Mouse (Mus musculus): ENCODE results near the gene H2-K1. TPM values are rescaled to one million over a fixed set of nuclear protein-coding genes. Genes with fewer than 3 reads are reported as not detected.
"Not testable (repeated sequence)": the region's sequence is repeated elsewhere in the genome, so short reads cannot be mapped to it uniquely, and the experiment has no call there.

The H2-K1 gene
- total RNA-seq, 2 experiments from 2014 or later: 54.8 to 56.2 TPM

GRCm38 (mm10) chr17:34027656-34028223 lies 27.6 kb upstream of the H2-K1 start, which contains the start of gene H2-Ke6:
Gene H2-Ke6 (minus strand): TSS chr17:34028060.
- peak; percentile 94 for DNase-seq
- intact Hi-C loops (cut with DNase I): no loop called here

DNA sequence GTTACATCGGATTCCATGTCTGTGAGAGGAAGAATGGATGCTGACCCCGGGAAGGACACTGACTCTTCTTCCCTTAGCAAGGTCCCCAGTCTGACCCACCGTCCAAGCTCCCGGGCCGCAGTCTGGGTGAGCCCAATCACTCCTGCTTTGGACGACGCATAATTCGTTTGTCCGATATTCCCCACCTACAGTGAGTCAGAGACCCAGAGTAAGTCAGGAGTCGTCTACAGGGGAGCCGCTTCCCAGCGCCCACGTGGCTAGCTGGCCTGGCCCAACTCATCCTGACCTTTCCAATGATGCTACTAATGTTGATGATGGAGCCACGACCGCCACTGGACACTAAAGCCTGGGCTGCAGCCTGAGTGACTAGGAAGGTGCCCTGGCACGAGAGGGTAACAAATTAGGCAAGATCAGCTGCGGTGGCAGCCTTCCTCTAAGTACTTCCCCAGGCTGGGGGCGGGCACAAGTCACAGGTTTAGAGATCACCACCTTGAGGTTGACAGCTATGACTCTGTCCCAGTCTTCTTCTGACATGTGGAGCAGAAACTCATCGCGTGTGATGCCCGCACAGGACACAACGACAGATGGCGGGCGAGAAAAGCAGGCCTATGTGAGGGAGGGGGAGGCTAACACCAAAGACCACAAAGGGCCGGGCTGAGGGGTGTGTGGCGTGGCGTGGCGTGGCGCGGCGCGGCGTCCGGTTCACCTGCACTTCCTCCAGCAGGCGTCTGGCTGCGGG lies 26.9 kb upstream of the H2-K1 start:
- DNase-seq: peak in 1 of 2 experiments; percentile 36
- intact Hi-C loops (cut with DNase I): no loop called here

DNA sequence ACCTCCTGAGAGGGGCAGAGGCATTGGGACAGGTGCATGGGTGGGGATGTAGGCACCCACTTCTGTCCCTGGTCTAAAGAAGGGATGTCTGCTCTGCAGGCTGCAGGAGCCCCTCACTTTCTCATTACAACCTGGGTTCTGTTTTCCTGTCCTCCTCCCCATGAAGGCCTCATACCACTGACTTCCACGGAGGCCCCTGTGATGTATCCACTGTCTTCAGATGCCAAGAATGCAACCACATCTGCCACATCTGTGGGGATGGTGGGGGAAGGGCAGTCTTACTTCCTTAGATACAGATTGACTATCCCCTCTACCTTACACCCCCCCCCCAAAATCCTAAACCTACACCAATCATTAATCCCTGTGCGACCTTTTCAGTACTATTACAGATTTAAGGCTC lies 26.1 kb upstream of the H2-K1 start:
- no peak for DNase-seq
- intact Hi-C loops (cut with DNase I): no loop called here

DNA sequence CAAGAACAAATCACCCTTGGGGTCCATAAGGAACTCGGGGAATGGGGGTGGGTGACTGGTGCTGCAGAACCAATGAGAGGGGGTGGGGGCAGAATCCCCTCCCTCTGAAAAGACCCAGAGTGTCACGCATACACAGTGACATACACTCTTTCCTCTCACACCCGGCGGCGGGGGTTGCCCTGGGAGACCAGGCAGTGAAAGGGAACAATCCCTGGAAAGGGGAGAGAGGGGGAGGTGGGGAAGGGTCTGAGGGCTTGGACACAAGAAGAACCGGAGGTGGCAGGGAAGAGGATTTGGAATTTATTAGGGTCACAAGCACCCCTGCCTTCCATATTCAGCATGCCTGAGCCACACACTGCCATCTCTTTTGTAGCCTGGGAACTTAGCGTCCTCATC lies 25.6 kb upstream of the H2-K1 start:
- intact Hi-C loops (cut with DNase I): no loop called here
- no peak for DNase-seq

DNA sequence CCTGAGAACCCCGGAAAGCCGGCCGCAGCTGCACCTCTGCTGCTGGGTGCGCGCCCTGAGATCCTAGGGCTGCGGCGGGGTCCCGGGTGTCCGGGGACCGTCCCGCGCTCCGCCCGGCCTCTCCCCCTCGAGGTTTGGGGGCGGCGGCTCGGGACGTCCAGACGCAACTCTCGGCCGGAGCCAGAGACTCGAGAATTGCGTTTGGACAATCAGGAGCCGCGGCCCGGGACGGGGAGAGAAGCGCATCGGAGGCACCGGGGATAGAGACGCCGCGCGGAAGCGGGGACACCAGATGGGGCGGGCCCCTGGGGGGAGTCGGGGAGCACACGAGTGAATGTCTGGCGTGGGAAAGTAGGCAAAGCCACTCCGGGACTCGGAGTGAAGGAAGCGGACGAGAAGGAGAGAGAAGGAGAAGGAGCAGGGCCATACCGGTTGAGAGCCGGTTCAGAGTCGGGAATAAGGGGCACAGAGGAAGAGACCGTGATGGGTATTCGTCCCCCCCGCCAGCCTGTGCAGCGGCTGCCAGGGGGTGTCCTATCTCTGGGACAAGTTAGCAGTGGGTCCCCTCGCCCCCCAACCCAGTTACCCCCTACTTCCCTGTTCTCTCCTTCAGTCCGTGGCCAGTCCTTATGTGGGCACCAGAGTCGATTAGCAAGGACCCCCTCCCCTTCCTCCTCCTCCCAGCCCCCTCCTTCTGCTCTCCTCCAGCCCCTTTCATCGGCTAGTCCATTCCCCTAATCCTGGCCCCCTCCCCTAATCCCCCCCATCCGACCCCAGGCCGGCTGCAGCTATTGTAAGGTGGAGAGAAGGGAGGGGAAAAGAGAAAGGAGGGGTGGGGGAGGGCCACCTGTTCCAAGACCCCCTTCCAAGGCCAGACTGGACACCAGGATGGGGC lies 25.0 kb upstream of the H2-K1 start:
- DNase-seq: no peak
- intact Hi-C loops (cut with DNase I): no loop called here

GRCm38 (mm10) chr17:34024317-34024821 lies 24.2 kb upstream of the H2-K1 start, which contains the start of gene Ring1:
Gene Ring1 (minus strand): TSS chr17:34024680.
- intact Hi-C loops (cut with DNase I): no loop called here
- peak; percentile 91 to 92 for DNase-seq

DNA sequence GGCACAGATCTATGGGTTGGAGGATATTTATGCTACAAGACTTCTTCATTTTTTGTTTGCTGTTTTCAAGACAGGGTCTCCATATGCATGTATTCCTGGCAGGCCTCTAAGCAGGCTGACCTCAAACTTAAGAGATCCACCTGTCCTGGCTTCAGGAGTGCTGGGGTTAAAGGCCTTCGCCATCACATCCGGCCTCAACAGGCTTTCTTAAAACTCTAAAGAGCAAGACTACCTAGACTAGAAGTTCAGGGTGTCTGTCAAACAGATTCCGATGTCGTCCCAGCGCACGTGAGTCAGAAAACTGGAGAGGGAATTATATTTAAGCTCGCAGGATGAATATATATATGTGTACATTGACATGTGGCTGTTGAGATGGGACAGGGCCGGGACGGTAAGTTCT lies 23.5 kb upstream of the H2-K1 start:
- intact Hi-C loops (cut with DNase I): no loop called here
- DNase-seq: no peak

GRCm38 (mm10) chr17:34022987-34023386 lies 22.8 kb upstream of the H2-K1 start:
- intact Hi-C loops (cut with DNase I): no loop called here
- no peak for DNase-seq

DNA sequence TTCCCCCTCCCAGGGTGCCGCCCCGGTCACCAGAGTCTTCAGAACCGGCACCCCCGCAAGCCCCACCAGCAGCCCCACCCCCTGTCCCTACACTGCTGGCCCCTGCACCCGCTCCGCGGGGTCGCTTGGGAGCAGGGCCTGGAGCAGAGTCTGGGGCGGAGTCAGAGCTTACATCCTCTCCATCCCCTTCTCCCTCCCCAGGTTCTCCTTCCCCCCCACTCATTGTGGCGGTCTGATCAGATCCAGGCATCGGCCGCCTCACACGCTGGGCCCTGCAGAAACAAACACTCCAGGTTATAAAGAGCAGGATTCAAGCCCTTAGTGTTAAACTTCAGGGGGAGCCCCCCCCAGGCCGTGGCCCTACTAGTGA lies 22.3 kb upstream of the H2-K1 start:
- no peak for DNase-seq
- intact Hi-C loops (cut with DNase I): no loop called here

- intact Hi-C loops (cut with DNase I): no loop called here
- no peak for DNase-seq
These were observed 21.6 kb upstream of the H2-K1 start for GRCm38 (mm10) chr17:34021539-34022413.

- DNase-seq: no peak
- intact Hi-C loops (cut with DNase I): loop anchor here (1.0 kb wide), 1 partner anchor 1258 kb away; no protein-coding TSS in a partner anchor
These were observed 13.3 kb upstream of the H2-K1 start for GRCm38 (mm10) chr17:34013436-34013835.

DNA sequence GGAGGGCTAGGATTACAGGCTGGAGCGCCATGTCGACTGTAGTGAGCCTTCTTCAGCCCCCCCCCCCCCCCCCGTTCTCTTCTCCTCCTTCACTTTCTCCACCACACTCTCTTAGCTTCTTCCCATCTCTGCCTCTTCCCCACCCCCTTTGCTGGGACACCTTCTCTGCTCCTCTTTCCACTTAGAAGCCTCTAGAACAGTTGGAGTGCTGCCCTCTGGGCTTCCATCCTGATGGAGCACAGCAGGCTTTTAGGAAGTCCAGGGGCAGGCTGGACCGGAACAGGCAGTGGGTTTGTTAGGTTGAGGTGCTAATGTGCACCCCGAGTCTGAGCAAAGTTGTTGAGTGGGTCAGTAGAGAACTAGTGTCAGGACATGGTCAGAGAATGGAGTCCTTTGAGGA lies 10.0 kb upstream of the H2-K1 start:
- intact Hi-C loops (cut with DNase I): no loop called here
- no peak for DNase-seq

GRCm38 (mm10) chr17:34006570-34006969 lies 6.4 kb upstream of the H2-K1 start:
- intact Hi-C loops (cut with DNase I): no loop called here
- no peak for DNase-seq

DNA sequence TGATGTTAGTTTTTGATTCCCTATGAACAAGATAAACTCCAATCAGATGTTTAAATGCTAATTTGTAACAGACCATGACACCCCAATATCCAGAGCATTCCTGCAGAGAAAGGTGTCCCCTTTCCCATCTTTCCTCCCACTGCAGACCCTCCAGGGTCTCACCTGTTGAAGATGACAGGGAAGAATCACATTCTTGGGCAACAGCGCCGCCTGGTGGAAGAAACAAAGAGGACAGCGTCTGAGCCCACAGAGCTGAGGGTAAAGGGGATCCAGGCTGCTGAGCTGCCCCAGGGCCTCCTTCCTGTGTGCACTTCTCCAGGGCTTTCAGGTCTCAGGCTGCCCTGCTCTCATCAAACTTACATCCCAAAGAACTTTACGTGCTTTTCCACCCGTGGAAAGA lies 3.3 kb upstream of the H2-K1 start:
- DNase-seq: no peak
- intact Hi-C loops (cut with DNase I): no loop called here

DNA sequence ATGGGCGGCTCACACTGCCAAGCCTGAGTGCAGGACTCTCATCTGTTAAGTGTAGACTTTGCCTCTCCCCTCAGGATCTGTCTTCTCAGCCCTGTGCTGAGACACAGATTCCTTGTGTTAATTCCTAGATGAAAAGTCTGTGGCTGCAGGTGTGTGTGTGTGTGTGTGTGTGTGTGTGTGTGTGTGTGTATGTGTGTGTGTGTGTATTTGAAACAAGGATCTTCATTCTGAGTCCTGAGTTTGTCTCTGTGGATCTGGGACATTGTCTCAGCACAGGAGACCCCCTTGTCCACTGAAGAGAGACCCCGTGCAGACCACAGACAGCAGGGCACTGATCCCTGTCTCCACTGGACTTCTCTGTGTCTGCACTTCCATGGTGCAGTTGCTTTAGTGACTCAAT lies 649 bp upstream of the H2-K1 start:
- not testable (repeated sequence) for DNase-seq

GRCm38 (mm10) chr17:33999341-34000149 lies 602 bp downstream of the H2-K1 start:
- intact Hi-C loops (cut with DNase I): loop anchor here (5.0 kb wide), 1 partner anchor 1293 kb away; no protein-coding TSS in a partner anchor
- DNase-seq: peak in 1 of 2 experiments; percentile 45

More for the DNA sequence above, 649 bp upstream of the H2-K1 start:
- intact Hi-C loops (cut with DNase I): not testable (repeated sequence)

DNA sequence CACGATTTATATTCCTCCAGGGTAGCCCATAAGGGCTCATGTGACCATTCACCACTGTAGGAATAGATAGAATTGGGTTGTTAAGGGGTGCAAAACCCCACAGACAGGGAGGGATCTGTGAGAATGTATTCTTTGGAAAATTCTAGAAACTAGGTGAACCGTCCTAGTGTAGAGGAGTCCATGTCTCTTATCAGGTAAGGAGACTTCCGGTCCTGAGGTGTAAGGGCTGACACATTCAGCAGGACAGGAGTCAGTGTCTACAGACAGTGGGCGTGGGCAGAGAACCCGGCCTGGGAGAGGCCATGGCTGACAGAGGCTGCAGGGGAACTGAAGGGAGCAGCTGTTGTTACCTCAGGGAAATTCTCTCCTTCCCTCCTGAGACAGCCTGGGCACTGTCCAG lies 1.4 kb downstream of the H2-K1 start:
- intact Hi-C loops (cut with DNase I): loop anchor here (5.0 kb wide), 1 partner anchor 1294 kb away; no protein-coding TSS in a partner anchor
- DNase-seq: not testable (repeated sequence)

DNA sequence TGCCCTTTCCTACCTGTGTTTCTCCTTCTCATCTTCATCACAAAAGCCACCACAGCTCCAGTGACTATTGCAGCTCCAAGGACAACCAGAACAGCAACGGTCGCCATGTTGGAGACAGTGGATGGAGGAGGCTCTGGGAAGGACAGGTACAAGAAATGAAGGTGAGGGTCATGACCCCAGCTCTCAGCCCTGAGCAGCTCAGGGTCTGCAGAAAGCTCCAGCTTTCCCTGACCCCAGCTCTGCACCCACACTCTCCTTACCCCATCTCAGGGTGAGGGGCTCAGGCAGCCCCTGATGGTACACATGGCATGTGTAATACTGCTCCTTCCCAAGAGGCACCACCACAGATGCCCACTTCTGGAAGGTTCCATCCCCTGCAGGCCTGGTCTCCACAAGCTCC lies 3.1 kb downstream of the H2-K1 start:
- intact Hi-C loops (cut with DNase I): loop anchor here (5.0 kb wide), 1 partner anchor 1295 kb away; no protein-coding TSS in a partner anchor
- DNase-seq: not testable (repeated sequence)

- intact Hi-C loops (cut with DNase I): loop anchor here (5.0 kb wide), 1 partner anchor 1297 kb away; no protein-coding TSS in a partner anchor
- DNase-seq: no peak
These were observed 4.5 kb downstream of the H2-K1 start for GRCm38 (mm10) chr17:33995651-33996050.

All from heart, postnatal 10 days (tissue).